Mouse (Mus musculus) stomach, postnatal 0 days (tissue): Measurements from ENCODE around the gene Hist1h3f. TPM values are rescaled to one million over a fixed set of nuclear protein-coding genes. Genes with fewer than 3 reads are reported as not detected.
"Not testable (repeated sequence)": the region's sequence is repeated elsewhere in the genome, so short reads cannot be mapped to it uniquely, and the experiment has no call there.

ENCODE experiments used
- ATAC-seq: fragments of 200-750 bp; cut with Nextera tagmentation; 2 replicates; pipeline ENCODE4 v1.8.0; 2017; ENCODE audit not compliant: low FRiP score, low TSS enrichment
- DNase-seq: peaks from one replicate; pipeline ENCODE4 v3.0.0-alpha.2; 2016; ENCODE audit warnings: low spot score
- H3K27ac ChIP-seq: fragments of 300-500 bp; sonication (generic); replicated peaks from 2 replicates; pipeline ENCODE4 v1.5.1; 2014; ENCODE audit warnings: mild to moderate bottlenecking, control low read depth
- H3K27me3 ChIP-seq: fragments of 300-500 bp; sonication (generic); 2 replicates; pipeline ENCODE4 v1.6.1; 2014; ENCODE audit warnings: low read length; ENCODE audit not compliant: control insufficient read depth, insufficient read depth
- H3K36me3 ChIP-seq: fragments of 300-500 bp; sonication (generic); 2 replicates; pipeline ENCODE4 v1.6.1; 2014; ENCODE audit warnings: low read length, mixed read lengths; ENCODE audit not compliant: control insufficient read depth, insufficient read depth
- H3K4me1 ChIP-seq: fragments of 300-500 bp; sonication (generic); replicated peaks from 2 replicates; pipeline ENCODE4 v1.6.1; 2014; ENCODE audit warnings: antibody characterized with exemption; ENCODE audit not compliant: control insufficient read depth, insufficient read depth
- H3K4me2 ChIP-seq: fragments of 300-500 bp; sonication (generic); replicated peaks from 2 replicates; pipeline ENCODE4 v1.6.1; 2014; ENCODE audit warnings: low read depth, mild to moderate bottlenecking, control low read depth, moderate library complexity
- H3K4me3 ChIP-seq: fragments of 300-500 bp; sonication (generic); 2 replicates; pipeline ENCODE4 v1.5.1; 2014; ENCODE audit warnings: low read depth, low read length, control low read depth
- H3K9ac ChIP-seq: fragments of 300-500 bp; sonication (generic); 2 replicates; pipeline ENCODE4 v1.6.1; 2014; ENCODE audit warnings: mild to moderate bottlenecking, low read length, control low read depth, mixed read lengths
- H3K9me3 ChIP-seq: fragments of 300-500 bp; sonication (generic); 2 replicates; pipeline ENCODE4 v1.6.1; 2016; ENCODE audit warnings: low read length; ENCODE audit not compliant: control insufficient read depth
- CTCF ChIP-seq: IDR thresholded peaks from 2 replicates; pipeline ENCODE4 v1.5.1; 2016; ENCODE audit warnings: antibody characterized with exemption, low read depth, mild to moderate bottlenecking, moderate library complexity
- EP300 ChIP-seq: optimal IDR thresholded peaks from 2 replicates; pipeline ENCODE3; 2016; ENCODE audit warnings: antibody characterized with exemption
- WGBS: fragments of 180-500 bp; shearing (Covaris S2); extraction: QIAGEN DNeasy Blood & Tissue Kit; methylation state at CpG from one replicate; pipeline ENCODE4 v1.1.7; 2014; 5-methylcytosine and 5-hydroxymethylcytosine counted together
- polyA plus RNA-seq: library from polyadenylated mRNA; unstranded; fragments of >200 nt; fragmentation: Nextera tagmentation; extraction: Ambion mirVana; gene quantifications from 2 replicates; pipeline ENCODE4 v1.2.1, GENCODE M21; 2015

Gene Hist1h3f
- polyA plus RNA-seq, 1 experiment from 2014 or later: 0.78 TPM

DNA sequence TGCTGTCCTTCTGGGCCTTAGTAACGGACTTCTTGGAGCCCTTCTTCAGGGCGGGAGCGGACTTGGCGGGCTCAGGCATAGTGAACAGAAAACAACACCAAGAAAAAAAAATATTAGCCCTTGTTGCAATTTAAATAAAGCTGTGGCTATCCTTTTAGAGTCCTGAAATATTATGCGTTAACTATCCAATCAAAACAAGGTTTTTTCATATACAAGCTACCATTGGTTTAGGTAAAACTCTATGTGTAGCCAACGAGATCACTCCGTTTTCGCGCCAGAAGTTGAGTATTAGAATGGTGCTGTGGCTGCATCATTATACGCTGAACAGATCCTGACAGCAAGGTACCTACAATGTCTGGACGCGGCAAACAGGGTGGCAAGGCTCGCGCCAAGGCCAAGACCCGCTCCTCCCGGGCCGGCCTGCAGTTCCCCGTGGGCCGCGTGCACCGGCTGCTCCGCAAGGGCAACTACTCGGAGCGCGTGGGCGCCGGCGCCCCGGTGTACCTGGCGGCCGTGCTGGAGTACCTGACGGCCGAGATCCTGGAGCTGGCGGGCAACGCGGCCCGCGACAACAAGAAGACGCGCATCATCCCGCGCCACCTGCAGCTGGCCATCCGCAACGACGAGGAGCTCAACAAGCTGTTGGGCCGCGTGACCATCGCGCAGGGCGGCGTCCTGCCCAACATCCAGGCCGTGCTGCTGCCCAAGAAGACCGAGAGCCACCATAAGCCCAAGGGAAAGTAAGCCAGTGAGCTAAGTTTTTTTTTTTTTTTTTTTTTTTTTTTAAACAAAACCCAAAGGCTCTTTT, 10.1 kb upstream of the Hist1h3f start, which contains the start of gene Hist1h2af:
Hist1h2af (plus strand) TSS at position 347 of the 808 bp plus-strand sequence.
- H3K27ac ChIP-seq: peak within 1 kb of the TSS; percentile 74
- not testable (repeated sequence) for H3K9me3 ChIP-seq, H3K27me3 ChIP-seq, H3K4me1 ChIP-seq, H3K36me3 ChIP-seq
- under 1% methylated on average over 22 of the region's 53 CpGs for WGBS
- DNase-seq (peak; percentile 72), ATAC-seq (0 out of 2 replicates have a peak, but pooled peaks have one; percentile 36)
- peak within 1 kb of the TSS; percentile 73 for H3K4me2 ChIP-seq
- H3K4me3 ChIP-seq: peak within 1 kb of the TSS; percentile 45
- TF ChIP-seq CTCF: peak; percentile 2; the same call in 1 of the 2 replicates
- peak within 1 kb of the TSS; percentile 57 for H3K9ac ChIP-seq

DNA sequence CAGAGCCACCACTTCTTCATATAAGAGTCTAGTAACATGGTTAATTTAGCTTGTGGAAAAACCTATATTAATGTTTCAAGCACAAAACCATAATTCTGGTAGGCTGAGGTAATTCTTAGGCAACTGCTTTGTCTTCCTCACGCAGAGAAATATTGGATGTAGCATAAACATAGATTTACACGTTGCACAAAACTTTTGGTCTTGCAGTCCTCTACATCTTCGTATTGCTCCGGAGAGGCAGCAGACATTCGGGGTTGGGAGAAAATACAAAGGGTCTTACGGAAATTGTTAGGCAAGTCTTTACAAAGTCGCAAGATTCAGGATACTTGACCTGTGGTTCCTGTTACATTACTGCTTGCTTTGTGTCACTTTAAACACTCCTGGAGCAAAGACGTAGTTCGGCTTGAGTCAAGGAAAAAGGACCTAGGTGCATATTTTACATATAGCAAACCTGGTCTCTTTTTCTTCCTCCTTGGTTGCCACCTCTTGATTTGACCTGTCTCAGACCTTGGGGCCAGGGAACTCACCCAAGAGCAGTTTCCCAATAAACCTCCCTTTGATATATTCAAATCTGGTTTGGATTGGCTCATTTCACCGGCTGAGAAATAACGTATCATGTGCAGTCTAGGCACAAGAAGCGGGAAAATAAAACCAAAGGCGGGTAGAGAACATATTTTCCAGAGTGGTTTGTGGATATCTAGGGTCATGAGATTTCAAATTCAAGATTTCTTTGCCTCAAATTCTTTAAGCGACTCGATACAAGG, 9.3 kb upstream of the Hist1h3f start:
- no peaks in the 10 kb centered on the region for H3K27me3 ChIP-seq
- DNase-seq: no peak
- under 1% methylated on average over 15 of the region's 15 CpGs for WGBS
- peak overlapping the region; percentile 45 for H3K4me3 ChIP-seq
- H3K9me3 ChIP-seq: no peaks in the 10 kb centered on the region
- no peaks in the 10 kb centered on the region for H3K36me3 ChIP-seq
- H3K9ac ChIP-seq: peak overlapping the region; percentile 57
- H3K4me2 ChIP-seq: peak overlapping the region; percentile 73
- peak overlapping the region; percentile 74 for H3K27ac ChIP-seq
- TF ChIP-seq CTCF: no peak
- TF ChIP-seq EP300: no peak
- ATAC-seq: no peak
- no peaks in the 10 kb centered on the region for H3K4me1 ChIP-seq

DNA sequence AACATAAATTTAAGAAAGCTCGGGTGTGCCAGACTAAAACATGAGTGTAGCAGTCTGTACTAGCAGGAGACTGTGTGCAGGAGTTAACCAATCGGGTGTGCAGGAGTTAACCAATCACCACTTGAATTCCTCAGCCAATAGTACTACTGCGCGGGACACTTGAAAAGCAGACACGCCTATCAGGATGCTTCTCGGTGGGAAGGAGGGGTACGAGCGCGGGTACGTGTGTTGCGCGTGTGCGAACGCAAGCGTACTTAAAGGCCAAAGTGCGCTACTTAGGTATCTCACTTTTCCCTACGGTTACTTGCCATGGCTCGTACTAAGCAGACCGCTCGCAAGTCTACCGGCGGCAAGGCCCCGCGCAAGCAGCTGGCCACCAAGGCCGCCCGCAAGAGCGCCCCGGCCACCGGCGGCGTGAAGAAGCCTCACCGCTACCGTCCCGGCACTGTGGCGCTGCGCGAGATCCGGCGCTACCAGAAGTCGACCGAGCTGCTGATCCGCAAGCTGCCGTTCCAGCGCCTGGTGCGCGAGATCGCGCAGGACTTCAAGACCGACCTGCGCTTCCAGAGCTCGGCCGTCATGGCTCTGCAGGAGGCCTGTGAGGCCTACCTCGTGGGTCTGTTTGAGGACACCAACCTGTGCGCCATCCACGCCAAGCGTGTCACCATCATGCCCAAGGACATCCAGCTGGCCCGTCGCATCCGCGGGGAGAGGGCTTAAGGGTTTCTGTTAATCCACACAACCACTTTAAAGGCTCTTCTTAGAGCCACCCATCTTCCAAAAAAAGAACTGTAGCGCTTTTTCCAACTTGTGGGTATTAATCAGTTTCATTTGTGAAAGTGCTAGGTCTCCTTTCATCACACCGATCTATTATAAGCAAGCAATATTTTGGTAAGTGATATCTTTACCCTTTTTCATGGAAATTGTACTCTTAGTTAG, 8.4 kb upstream of the Hist1h3f start, which contains the start of gene Hist1h3g:
Hist1h3g (plus strand) TSS at position 286 of the 939 bp plus-strand sequence.
- not testable (repeated sequence) for H3K9me3 ChIP-seq, H3K4me1 ChIP-seq, H3K36me3 ChIP-seq, H3K27me3 ChIP-seq
- H3K4me2 ChIP-seq: peak within 1 kb of the TSS; percentile 73
- DNase-seq (peak; percentile 86), ATAC-seq (peak; percentile 87)
- peak within 1 kb of the TSS; percentile 57 for H3K9ac ChIP-seq
- peak within 1 kb of the TSS; percentile 74 for H3K27ac ChIP-seq
- under 1% methylated on average over 37 of the region's 62 CpGs for WGBS
- peak within 1 kb of the TSS; percentile 45 for H3K4me3 ChIP-seq

- H3K4me1 ChIP-seq: no peaks in the 10 kb centered on the region
- no peak overlapping the region for H3K27ac ChIP-seq
- TF ChIP-seq CTCF: no peak
- TF ChIP-seq EP300: no peak
- H3K9me3 ChIP-seq: no peaks in the 10 kb centered on the region
- peak overlapping the region; percentile 35; the same call in 1 of the 2 replicates for H3K9ac ChIP-seq
- H3K4me3 ChIP-seq: peak overlapping the region; percentile 45
- ATAC-seq (no peak), DNase-seq (no peak)
- no peaks in the 10 kb centered on the region for H3K27me3 ChIP-seq
- H3K4me2 ChIP-seq: peak overlapping the region; percentile 73
- H3K36me3 ChIP-seq: no peaks in the 10 kb centered on the region
- 14% methylated on average over 7 of the region's 7 CpGs for WGBS
Observed at GRCm38 (mm10) chr13:23536076-23536822, 7.6 kb upstream of the Hist1h3f start.
